Mouse (Mus musculus): ENCODE measurements at regions not wholly inside any gene's neighbourhood (a gene's known extent, or its start where the extent isn't known, plus 50 kb on each side); places are given as distances from the start of the nearest gene placed in this dataset.
A peak's percentile ranks its signal among the peaks of the same experiment; 100 is the strongest.

DNA sequence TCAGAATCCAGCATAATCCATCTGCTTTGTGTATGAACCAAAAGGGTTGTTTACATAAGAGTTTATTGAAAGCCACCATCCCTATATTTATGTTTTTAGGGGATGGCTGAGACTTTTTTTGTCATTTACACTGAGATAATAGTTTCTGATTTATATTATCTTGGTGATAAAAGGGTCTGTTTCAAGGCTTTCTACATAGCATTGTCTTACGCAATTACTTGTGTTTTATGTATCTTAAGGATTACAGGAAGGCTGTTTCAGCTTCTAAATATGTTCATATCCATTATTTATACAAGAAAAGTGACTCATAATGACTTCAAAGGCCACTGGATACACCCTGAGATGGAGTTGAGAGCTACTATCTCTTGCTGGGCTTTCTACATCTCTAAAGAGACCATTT is 399.3 kb upstream of the Akr1e1 start:
- Histone ChIP-seq H3K27me3 (ENCODE audit: control insufficient read depth, insufficient read depth, low read length) (no peaks in the 10 kb centered on the region), H3K27ac (no peak overlapping the region), H3K4me3 (replicated peaks; ENCODE audit: low read length) (no peak overlapping the region), H3K4me2 (replicated peaks) (no peak overlapping the region), H3K36me3 (replicated peaks; ENCODE audit: control insufficient read depth, insufficient read depth) (no peaks in the 10 kb centered on the region), H3K9me3 (ENCODE audit: control insufficient read depth, low read length) (no peaks in the 10 kb centered on the region), H3K9ac (no peak overlapping the region), H3K4me1 (replicated peaks; ENCODE audit: control insufficient read depth, insufficient read depth, low read length) (no peaks in the 10 kb centered on the region)
- WGBS, result 100% methylated on average over 1 of the region's 1 CpGs
- ATAC-seq (ENCODE audit: low FRiP score) (no peak), DNase-seq (ENCODE audit: low spot score) (peak; percentile 16)

- no peak overlapping the region for H3K4me2 ChIP-seq (replicated peaks)
- no peaks in the 10 kb centered on the region for H3K27me3 ChIP-seq (ENCODE audit: control insufficient read depth, insufficient read depth, low read length)
- DNase-seq (ENCODE audit: low spot score) (no peak), ATAC-seq (ENCODE audit: low FRiP score) (no peak)
- 87% methylated on average over 7 of the region's 7 CpGs for WGBS
- no peaks in the 10 kb centered on the region for H3K9me3 ChIP-seq (ENCODE audit: control insufficient read depth, low read length)
- no peak overlapping the region for H3K9ac ChIP-seq
- no peak overlapping the region for H3K4me3 ChIP-seq (replicated peaks; ENCODE audit: low read length)
- H3K4me1 ChIP-seq (replicated peaks; ENCODE audit: control insufficient read depth, insufficient read depth, low read length), result no peaks in the 10 kb centered on the region
- H3K27ac ChIP-seq, result no peak overlapping the region
- no peaks in the 10 kb centered on the region for H3K36me3 ChIP-seq (replicated peaks; ENCODE audit: control insufficient read depth, insufficient read depth)
Measured at GRCm38 (mm10) chr13:5022439-5022838, 413.5 kb upstream of the Akr1e1 start.

DNA sequence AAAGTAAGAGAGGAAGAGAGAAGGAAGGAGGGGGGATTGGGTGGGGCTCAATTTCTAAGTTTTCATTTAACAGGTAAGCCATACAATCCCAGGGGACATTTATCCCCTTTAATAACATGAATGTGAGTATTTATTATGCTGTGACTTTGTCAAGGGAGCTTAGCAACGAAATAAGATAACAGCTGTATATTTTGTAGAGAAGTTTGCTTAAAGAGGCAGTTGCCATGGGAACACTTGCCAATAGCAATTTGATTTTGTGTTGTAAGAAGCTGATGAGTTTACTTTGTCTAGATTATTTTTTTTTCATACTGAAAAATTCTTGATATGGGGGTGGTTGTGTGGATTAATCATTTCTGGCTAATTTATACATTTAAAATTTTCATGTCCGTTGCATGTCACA is 450.9 kb upstream of the Akr1e1 start:
- H3K9ac ChIP-seq, result no peak overlapping the region
- no peak overlapping the region for H3K4me3 ChIP-seq (replicated peaks; ENCODE audit: low read length)
- H3K27ac ChIP-seq, result no peak overlapping the region
- ATAC-seq (ENCODE audit: low FRiP score) (no peak), DNase-seq (ENCODE audit: low spot score) (no peak)
- WGBS, result 68% methylated on average over 2 of the region's 2 CpGs
- H3K36me3 ChIP-seq (replicated peaks; ENCODE audit: control insufficient read depth, insufficient read depth), result no peaks in the 10 kb centered on the region
- H3K9me3 ChIP-seq (ENCODE audit: control insufficient read depth, low read length), result no peaks in the 10 kb centered on the region
- H3K27me3 ChIP-seq (ENCODE audit: control insufficient read depth, insufficient read depth, low read length), result no peaks in the 10 kb centered on the region
- H3K4me2 ChIP-seq (replicated peaks), result no peak overlapping the region
- H3K4me1 ChIP-seq (replicated peaks; ENCODE audit: control insufficient read depth, insufficient read depth, low read length), result no peaks in the 10 kb centered on the region

GRCm38 (mm10) chr13:5060462-5060861 is 451.5 kb upstream of the Akr1e1 start:
- Histone ChIP-seq H3K4me1 (replicated peaks; ENCODE audit: control insufficient read depth, insufficient read depth, low read length) (no peaks in the 10 kb centered on the region), H3K36me3 (replicated peaks; ENCODE audit: control insufficient read depth, insufficient read depth) (no peaks in the 10 kb centered on the region), H3K9ac (no peak overlapping the region), H3K27ac (no peak overlapping the region), H3K27me3 (ENCODE audit: control insufficient read depth, insufficient read depth, low read length) (no peaks in the 10 kb centered on the region), H3K4me3 (replicated peaks; ENCODE audit: low read length) (no peak overlapping the region), H3K9me3 (ENCODE audit: control insufficient read depth, low read length) (no peaks in the 10 kb centered on the region), H3K4me2 (replicated peaks) (no peak overlapping the region)
- WGBS, result 84% methylated on average over 2 of the region's 2 CpGs
- no peak for DNase-seq (ENCODE audit: low spot score)
- no peak for ATAC-seq (ENCODE audit: low FRiP score)

- Histone ChIP-seq H3K9ac (no peak overlapping the region), H3K9me3 (ENCODE audit: control insufficient read depth, low read length) (no peaks in the 10 kb centered on the region), H3K27ac (no peak overlapping the region; the same call in 1 of the 2 replicates), H3K4me1 (replicated peaks; ENCODE audit: control insufficient read depth, insufficient read depth, low read length) (no peaks in the 10 kb centered on the region), H3K36me3 (replicated peaks; ENCODE audit: control insufficient read depth, insufficient read depth) (no peaks in the 10 kb centered on the region), H3K4me3 (replicated peaks; ENCODE audit: low read length) (no peak overlapping the region), H3K27me3 (ENCODE audit: control insufficient read depth, insufficient read depth, low read length) (no peaks in the 10 kb centered on the region), H3K4me2 (replicated peaks) (no peak overlapping the region)
- WGBS, result 56% methylated on average over 5 of the region's 5 CpGs
- ATAC-seq (ENCODE audit: low FRiP score) (peak; percentile 37; the same call in 1 of the 2 replicates), DNase-seq (ENCODE audit: low spot score) (no peak)
Measured at GRCm38 (mm10) chr13:5107454-5107853, 498.5 kb upstream of the Akr1e1 start.

DNA sequence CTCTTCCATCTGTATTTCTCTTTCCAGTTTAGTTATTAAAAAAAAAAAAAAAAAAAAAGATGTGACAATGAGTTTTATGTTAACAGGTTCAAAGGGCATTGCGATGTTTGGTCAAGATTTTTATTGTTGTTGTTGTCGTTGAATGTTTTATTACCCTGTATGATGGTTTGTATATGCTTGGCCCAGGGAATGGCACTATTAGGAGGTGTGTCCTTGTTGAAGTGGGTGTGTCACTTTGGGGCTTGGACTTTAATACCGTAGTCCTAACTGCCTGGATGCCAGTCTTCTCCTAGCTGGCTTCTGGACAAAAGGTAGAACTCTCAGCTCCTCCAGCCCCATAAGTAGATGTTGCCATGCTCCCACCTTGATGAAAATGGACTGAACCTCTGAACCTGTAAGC is 545.9 kb upstream of the Akr1e1 start:
- Histone ChIP-seq H3K27ac (no peak overlapping the region), H3K4me2 (replicated peaks) (no peak overlapping the region), H3K9ac (no peak overlapping the region), H3K27me3 (ENCODE audit: control insufficient read depth, insufficient read depth, low read length) (no peaks in the 10 kb centered on the region), H3K4me3 (replicated peaks; ENCODE audit: low read length) (no peak overlapping the region), H3K9me3 (ENCODE audit: control insufficient read depth, low read length) (no peaks in the 10 kb centered on the region), H3K36me3 (replicated peaks; ENCODE audit: control insufficient read depth, insufficient read depth) (no peaks in the 10 kb centered on the region), H3K4me1 (replicated peaks; ENCODE audit: control insufficient read depth, insufficient read depth, low read length) (no peaks in the 10 kb centered on the region)
- DNase-seq (ENCODE audit: low spot score) (no peak), ATAC-seq (ENCODE audit: low FRiP score) (no peak)
- WGBS, result 91% methylated on average over 3 of the region's 3 CpGs

- DNase-seq (ENCODE audit: low spot score), result no peak
- Histone ChIP-seq H3K27ac (no peak overlapping the region), H3K9ac (no peak overlapping the region), H3K4me2 (replicated peaks) (no peak overlapping the region), H3K9me3 (ENCODE audit: control insufficient read depth, low read length) (no peaks in the 10 kb centered on the region), H3K4me1 (replicated peaks; ENCODE audit: control insufficient read depth, insufficient read depth, low read length) (no peaks in the 10 kb centered on the region), H3K4me3 (replicated peaks; ENCODE audit: low read length) (no peak overlapping the region), H3K36me3 (replicated peaks; ENCODE audit: control insufficient read depth, insufficient read depth) (no peaks in the 10 kb centered on the region), H3K27me3 (ENCODE audit: control insufficient read depth, insufficient read depth, low read length) (no peaks in the 10 kb centered on the region)
- WGBS, result 33% methylated on average over 5 of the region's 5 CpGs
- ATAC-seq (ENCODE audit: low FRiP score), result no peak
Measured at GRCm38 (mm10) chr13:5159765-5160684, 551.1 kb upstream of the Akr1e1 start.

- Histone ChIP-seq H3K4me1 (replicated peaks; ENCODE audit: control insufficient read depth, insufficient read depth, low read length) (no peaks in the 10 kb centered on the region), H3K4me2 (replicated peaks) (no peak overlapping the region), H3K27ac (no peak overlapping the region), H3K9ac (no peak overlapping the region), H3K27me3 (ENCODE audit: control insufficient read depth, insufficient read depth, low read length) (no peaks in the 10 kb centered on the region), H3K4me3 (replicated peaks; ENCODE audit: low read length) (no peak overlapping the region), H3K9me3 (ENCODE audit: control insufficient read depth, low read length) (no peaks in the 10 kb centered on the region), H3K36me3 (replicated peaks; ENCODE audit: control insufficient read depth, insufficient read depth) (no peaks in the 10 kb centered on the region)
- ATAC-seq (ENCODE audit: low FRiP score) (no peak), DNase-seq (ENCODE audit: low spot score) (no peak)
- WGBS, result 87% methylated on average over 2 of the region's 2 CpGs
Measured at GRCm38 (mm10) chr13:5166716-5167115, 557.7 kb upstream of the Akr1e1 start.

DNA sequence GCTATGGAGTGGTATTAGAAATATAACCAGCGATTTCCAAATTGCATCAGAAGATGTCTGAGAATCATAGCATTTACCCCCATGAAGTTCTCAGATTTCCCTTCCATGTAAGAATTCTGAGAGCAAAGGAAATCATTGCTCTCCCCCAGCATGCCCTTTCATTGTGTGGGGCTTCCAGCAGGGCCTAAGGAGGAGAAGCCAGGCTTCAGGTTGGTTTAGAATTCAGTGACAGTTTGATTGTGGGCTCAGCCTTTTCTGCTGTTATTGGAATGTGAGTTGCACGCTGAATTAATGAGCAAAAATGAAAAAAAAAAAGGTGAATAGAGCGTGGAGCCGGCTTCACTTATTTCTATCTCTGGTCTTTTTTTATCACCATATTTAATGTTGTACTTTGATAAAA is 570.0 kb upstream of the Akr1e1 start:
- no peak overlapping the region for H3K4me3 ChIP-seq (replicated peaks; ENCODE audit: low read length)
- no peaks in the 10 kb centered on the region for H3K9me3 ChIP-seq (ENCODE audit: control insufficient read depth, low read length)
- no peak overlapping the region for H3K9ac ChIP-seq
- no peaks in the 10 kb centered on the region for H3K36me3 ChIP-seq (replicated peaks; ENCODE audit: control insufficient read depth, insufficient read depth)
- no peaks in the 10 kb centered on the region for H3K4me1 ChIP-seq (replicated peaks; ENCODE audit: control insufficient read depth, insufficient read depth, low read length)
- H3K4me2 ChIP-seq (replicated peaks), result no peak overlapping the region
- WGBS, result 46% methylated on average over 4 of the region's 4 CpGs
- peak overlapping the region; percentile 23; the same call in 1 of the 2 replicates for H3K27ac ChIP-seq
- DNase-seq (ENCODE audit: low spot score), result no peak
- ATAC-seq (ENCODE audit: low FRiP score), result no peak
- no peaks in the 10 kb centered on the region for H3K27me3 ChIP-seq (ENCODE audit: control insufficient read depth, insufficient read depth, low read length)

Measured in hindbrain, embryonic 14.5 days (tissue).